Mouse (Mus musculus) kidney, postnatal 25 days (tissue): ENCODE results near the gene Rasl11b.

Source experiments
- DNase-seq, 2 experiments: peaks; one replicate each; pipeline ENCODE4 v3.0.0; 2021; ENCODE audit warnings: mixed read lengths in 2 of 2

Gene Rasl11b

DNA sequence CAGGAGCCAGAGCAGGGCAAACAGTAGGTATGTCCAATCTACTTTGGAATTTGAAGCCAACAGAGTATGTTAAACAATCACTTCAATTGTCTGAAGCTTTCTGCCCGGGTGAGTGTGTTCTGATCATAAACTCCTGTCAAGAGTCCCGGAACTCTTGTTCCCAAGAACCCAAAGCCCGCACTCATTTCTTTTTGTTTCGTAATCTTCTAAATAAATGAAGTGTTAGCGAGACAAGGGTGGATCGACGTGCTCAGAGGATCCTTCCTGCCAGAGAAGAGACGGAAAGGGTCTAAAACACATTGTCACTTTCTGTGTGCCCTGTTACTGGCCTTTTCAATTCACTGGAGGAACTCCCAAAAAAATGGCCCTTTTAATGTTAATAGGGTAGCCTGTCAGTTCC lies 6.2 kb upstream of the Rasl11b start:
- DNase-seq, result no peak

DNA sequence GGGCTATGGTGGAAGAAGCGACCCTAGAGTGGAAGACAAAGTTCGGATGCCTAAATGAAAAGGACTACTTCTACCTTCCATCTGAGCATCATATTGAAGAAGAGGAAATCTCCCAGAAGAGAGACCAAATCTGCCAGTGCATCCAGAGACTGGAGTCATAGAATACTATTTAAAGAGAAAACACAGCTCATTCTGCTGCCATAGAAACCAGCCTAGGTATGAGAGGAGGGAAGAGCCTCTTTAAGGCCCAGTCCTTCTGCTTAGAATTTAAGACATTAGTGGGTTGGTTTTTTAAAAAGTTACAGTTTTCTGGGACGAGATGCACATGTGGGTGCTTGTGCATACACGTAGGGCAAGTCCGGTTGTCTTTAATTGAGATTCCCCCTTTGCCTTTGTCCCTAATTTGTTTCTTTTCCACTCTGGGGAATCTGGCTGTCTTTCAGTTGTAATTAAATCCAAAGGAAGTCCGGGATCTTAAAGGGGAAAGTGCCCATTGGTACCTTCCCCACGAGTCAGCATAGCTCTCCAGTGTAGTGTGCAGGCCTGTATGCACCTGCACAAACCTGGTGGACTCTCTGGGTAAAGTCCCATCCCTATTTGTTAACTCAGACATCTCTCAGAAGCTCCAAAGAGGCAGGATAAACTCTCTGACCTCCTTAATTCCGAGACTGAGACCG lies 5.5 kb upstream of the Rasl11b start:
- no peak for DNase-seq

- peak; percentile 65 to 85 for DNase-seq
Observed at GRCm38 (mm10) chr5:74190161-74190491, 5.0 kb upstream of the Rasl11b start.

GRCm38 (mm10) chr5:74190911-74191310 lies 4.2 kb upstream of the Rasl11b start:
- no peak for DNase-seq

DNA sequence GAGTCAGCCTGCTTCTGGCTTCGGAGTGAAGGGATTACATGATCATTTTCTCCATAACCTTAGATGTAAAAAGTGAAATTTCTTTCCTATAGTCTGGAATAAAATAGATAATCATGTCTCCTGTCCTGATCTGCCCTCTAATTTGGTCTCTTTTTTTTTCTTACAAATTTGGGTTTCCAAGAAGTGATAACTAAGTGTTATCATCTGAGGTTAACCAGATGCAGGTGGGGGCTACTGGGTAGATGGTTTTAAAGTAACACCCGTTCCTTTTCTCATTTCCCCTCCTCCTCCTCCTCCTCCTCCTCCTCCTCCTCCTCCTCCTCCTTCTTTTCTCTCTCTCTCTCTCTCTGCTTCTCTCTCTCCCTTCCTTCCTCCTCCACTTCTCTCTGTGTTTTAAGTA lies 2.1 kb upstream of the Rasl11b start:
- no peak for DNase-seq

- DNase-seq, result peak; percentile 33 to 75
Observed at GRCm38 (mm10) chr5:74193626-74194025, 1.5 kb upstream of the Rasl11b start.

DNA sequence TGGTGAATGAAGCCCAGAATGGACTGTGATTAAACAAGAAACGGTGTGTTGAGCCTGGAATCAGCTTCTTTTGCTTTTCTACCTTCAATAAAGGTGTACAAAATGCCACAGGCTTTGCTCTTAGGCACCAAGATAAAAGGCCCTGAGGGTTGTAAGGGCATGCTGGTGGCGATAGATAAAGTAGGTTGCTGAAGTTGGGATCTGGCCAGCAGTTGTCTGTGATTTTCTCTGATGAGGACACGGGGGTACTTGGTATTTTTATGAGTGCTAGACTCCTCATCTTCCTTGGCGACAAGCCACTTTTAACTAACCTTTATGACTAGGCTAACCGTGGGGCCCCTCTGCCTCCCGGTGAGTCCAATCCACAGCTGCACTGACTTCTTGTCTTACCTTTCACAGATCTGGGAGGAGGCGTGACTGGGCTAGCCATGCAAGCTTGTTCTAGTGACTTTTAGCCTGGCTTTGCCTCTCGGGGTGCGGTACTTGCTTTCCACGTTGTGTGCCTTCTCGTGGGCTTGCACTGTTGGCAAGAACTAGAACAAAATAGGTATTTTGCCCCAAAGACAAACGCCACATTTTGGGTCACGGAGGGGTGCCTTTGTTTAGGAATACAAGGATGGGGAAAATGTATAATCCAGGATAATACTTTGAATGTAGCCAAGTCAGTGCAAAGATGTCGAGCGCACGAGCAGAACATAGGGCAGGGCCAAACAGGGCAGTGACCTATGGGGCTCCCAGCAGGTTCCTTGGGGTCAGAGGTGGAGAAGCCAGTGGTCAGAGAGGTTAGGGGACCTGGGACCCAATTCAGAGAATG lies 852 bp upstream of the Rasl11b start:
- no peak for DNase-seq

GRCm38 (mm10) chr5:74195614-74196306 lies 674 bp downstream of the Rasl11b start:
- DNase-seq, result peak in 1 of 2 experiments; percentile 18

- peak; percentile 79 to 83 for DNase-seq
Observed at GRCm38 (mm10) chr5:74196307-74196618, 1.2 kb downstream of the Rasl11b start.

GRCm38 (mm10) chr5:74197541-74198330 lies 2.6 kb downstream of the Rasl11b start:
- no peak for DNase-seq

DNA sequence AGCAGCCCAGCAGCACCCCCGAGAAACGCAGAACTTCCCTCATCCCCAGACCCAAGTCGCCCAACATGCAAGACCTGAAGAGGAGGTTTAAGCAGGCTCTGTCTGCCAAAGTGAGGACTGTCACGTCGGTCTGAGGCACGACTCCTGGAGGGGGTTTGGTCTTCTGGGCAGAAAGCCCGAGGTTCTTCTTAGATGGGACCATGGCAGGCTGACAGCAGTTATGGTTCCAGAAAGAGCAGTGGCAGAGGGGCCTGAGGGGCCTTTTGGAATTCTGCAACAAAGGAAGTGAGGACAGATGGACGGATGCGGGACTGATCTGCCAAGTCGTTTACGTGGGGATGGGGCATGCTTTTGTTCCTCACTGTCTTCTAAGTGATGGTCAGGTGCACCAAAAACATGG lies 3.4 kb downstream of the Rasl11b start:
- no peak for DNase-seq

- no peak for DNase-seq
Observed at GRCm38 (mm10) chr5:74199793-74200192, 4.7 kb downstream of the Rasl11b start.

DNA sequence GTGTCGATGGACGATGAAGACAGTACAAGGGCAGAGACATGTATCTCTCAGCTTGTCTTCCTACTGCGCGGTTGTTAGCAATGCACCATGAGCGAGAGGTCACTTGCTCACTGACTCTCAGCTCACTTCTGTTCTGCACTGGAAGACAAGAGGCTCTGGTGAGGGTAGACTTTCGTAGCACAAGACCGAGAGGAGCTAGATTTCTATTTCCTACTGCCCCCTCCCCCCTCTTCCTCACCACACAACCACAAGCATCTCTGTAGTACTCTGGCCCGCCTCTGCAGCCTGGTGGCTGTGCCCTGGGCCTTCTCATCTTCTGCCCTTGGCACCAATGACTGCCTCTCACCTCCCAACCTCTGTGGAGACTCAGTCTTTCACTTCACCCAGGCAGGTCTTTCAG lies 5.4 kb downstream of the Rasl11b start:
- DNase-seq, result no peak

- no peak for DNase-seq
Observed at GRCm38 (mm10) chr5:74201570-74202357, 6.7 kb downstream of the Rasl11b start.

DNA sequence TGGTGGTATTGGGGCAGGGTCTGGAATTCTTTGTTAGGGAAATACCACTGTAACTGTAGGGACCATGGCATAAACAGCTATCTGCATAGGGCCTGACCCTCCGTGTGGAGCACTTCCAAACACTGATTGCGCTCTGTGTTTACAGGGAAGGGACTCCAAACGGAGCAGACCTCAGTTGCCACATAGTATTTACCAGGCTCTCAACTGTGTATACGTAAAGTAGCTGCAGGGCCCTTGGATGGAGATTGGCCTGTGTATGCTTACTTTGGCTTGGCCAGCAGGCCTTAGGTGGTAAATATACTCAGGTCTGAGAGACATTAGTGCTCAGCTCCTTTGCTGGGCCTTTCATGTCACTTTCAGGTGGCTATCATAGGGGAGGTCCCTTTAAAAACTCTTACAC lies 7.4 kb downstream of the Rasl11b start:
- DNase-seq, result no peak

GRCm38 (mm10) chr5:74204465-74204864 lies 9.4 kb downstream of the Rasl11b start:
- no peak for DNase-seq

DNA sequence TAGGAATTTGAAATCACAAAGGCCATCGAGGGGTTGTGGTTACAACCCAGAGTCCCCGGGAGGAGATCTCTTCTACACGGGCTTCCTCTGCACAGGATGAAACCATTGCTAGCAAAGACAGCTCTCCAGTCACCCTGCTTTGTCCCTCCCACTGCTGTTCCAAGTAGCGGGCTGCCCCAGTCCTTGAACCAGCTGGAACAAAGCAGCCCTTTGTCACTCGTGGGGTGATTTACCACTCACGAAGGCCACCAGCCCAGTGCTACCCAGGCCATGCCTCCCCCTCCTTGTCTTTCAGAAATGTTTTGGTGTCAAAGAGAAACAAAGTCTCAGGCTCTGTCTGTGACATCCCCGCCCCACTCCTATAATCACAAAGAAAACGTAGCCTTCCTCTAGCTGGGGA lies 10.4 kb downstream of the Rasl11b start:
- no peak for DNase-seq

DNA sequence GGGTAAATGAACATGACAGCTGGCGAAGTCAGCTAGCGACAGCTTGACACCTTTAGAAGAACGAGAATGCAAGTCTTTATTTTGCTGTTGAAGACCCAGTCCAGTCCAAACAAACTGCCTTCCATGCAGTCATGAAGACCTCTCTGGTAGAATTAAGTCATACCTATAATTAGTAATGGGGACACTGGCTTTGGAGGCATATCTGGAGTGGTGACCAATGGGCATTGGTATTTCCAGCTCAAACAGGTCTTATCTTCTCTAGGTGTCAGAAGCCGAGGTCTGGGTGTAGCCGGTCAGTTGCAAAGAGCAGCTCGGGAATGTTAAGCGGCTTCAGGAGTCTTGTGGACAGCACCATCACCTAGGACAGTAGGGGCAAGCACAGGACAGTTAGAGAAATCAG lies 11.0 kb downstream of the Rasl11b start:
- no peak for DNase-seq

GRCm38 (mm10) chr5:74206649-74207048 lies 11.6 kb downstream of the Rasl11b start:
- DNase-seq, result no peak

DNA sequence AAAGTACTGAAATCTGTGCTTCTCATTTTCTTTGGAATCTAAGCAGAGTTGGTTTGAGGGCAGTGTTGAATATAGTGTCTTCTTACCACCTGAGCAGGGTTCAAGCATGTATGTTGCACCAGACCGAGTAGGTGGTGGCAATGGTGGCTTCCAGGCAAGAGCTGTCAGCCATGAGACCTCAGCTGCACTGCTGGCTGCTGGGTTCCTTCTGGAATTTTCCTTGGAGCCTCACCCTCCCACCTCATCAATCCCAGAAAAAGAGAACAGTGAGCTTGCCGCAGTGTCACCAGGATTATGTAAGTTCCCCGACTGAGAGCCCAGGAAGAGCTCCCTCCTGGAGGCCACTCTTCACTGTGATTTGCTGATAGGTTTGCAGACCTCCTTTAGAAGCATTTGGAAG lies 12.1 kb downstream of the Rasl11b start:
- no peak for DNase-seq

DNA sequence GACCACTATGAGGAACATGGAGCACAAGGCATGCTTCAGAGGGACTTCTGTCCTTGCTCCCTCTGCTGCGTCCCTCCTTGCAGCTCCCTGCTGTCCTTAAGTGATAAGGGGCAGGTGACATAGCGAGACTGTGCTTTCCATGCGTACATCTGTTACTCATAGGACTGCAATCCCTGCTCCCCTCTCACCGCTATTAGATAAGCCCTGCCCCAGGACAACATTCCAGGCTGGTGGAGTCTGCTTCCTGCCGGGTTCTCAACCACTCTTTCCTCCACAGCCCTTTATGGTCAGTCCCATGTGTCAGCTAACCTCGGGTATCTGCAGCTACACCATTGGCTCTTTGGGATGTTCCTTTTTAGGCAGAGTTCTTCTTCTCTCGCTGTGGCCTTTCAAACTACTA lies 13.4 kb downstream of the Rasl11b start:
- no peak for DNase-seq

GRCm38 (mm10) chr5:74209640-74210039 lies 14.6 kb downstream of the Rasl11b start:
- no peak for DNase-seq
